In the genomic region with DNA sequence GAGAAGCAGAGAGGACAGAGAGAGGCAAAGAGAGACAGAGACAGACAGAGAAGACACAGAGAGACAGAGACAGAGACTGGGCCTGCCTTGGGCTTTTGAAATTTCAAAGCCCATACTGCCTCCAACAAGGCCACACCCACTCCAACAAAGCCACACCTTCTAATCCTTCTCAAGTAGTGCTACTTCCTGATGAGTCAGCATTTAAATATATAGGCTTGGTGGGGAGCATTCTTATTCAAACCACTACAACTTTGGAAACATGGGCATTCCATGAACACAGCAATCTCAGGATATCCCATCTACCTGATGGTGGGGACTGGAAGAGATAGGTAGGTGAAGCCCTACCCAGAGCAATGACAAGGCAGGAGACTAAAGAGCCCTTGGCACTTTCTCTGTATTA, we compare ENCODE assay signal across 17 mouse cellular contexts.
"Had no signal": no experiment of that assay in that cellular context is flagged by ENCODE, and none has a peak within 500 bp of the region (broad histone marks: within the 10 kb centered on the region; RNA-seq: fewer than 3 reads in every experiment).

No protein-coding gene starts in this region.

- H3K27ac ChIP-seq: neural tube, embryonic 12.5 days; neural tube, embryonic 13.5 days; neural tube, embryonic 15.5 days; stomach, embryonic 15.5 days; stomach, postnatal 0 days had no signal

- H3K4me1 ChIP-seq: stomach, embryonic 15.5 days had no signal

- DNase-seq: retina, postnatal 1 day; right cerebral cortex, adult 18-20 months; right cerebral cortex, postnatal 14 days; right cerebral cortex, postnatal 25 days; right cerebral cortex, postnatal 4 days; spleen, adult 18-20 months; thymus, adult 18-20 months; thymus, adult 2 months; thymus, postnatal 14 days; thymus, postnatal 25 days; thymus, postnatal 36 days; thymus, postnatal 4 days had no signal

- H3K4me3 ChIP-seq: neural tube, embryonic 12.5 days; neural tube, embryonic 13.5 days; neural tube, embryonic 15.5 days; stomach, embryonic 15.5 days had no signal

- H3K27me3 ChIP-seq: neural tube, embryonic 12.5 days; neural tube, embryonic 13.5 days; neural tube, embryonic 15.5 days; stomach, embryonic 15.5 days had no signal

- H3K9ac ChIP-seq: neural tube, embryonic 12.5 days; neural tube, embryonic 13.5 days; neural tube, embryonic 15.5 days; stomach, embryonic 15.5 days had no signal

- H3K4me2 ChIP-seq: neural tube, embryonic 12.5 days; neural tube, embryonic 13.5 days; neural tube, embryonic 15.5 days; stomach, embryonic 15.5 days had no signal

- H3K36me3 ChIP-seq: neural tube, embryonic 12.5 days; neural tube, embryonic 13.5 days; neural tube, embryonic 15.5 days; stomach, embryonic 15.5 days had no signal

- H3K9me3 ChIP-seq: neural tube, embryonic 15.5 days; stomach, embryonic 15.5 days had no signal
